Mouse (Mus musculus): ENCODE results near the gene Elmo1. TPM values are rescaled to one million over a fixed set of nuclear protein-coding genes. Genes with fewer than 3 reads are reported as not detected.
A peak's percentile ranks its signal among the peaks of the same experiment; 100 is the strongest.

The Elmo1 gene
- total and polyA plus RNA-seq, 2 experiments from 2014 or later, result 6.5 to 17.9 TPM

- H3K9me3 ChIP-seq (replicated peaks; ENCODE audit: control insufficient read depth, low read length), result no peaks in the 10 kb centered on the region
- no peak for ATAC-seq (ENCODE audit: insufficient read depth, low read depth)
- no peak overlapping the region for H3K4me2 ChIP-seq (ENCODE audit: low read depth, low read length)
- no peak overlapping the region for H3K27ac ChIP-seq (ENCODE audit: low read depth)
- no peaks in the 10 kb centered on the region for H3K27me3 ChIP-seq (ENCODE audit: control insufficient read depth, insufficient read depth, low read length)
- DNase-seq (ENCODE audit: low spot score), result no peak
- 31% methylated on average over 4 of the region's 4 CpGs for WGBS
- no peak for TF ChIP-seq EP300 (IDR thresholded peaks at IDR 0.05; ENCODE audit: low read depth)
- no peak for TF ChIP-seq CTCF (IDR thresholded peaks at IDR 0.05; ENCODE audit: low read depth)
- H3K36me3 ChIP-seq (replicated peaks; ENCODE audit: control insufficient read depth, insufficient read depth, low read length), result no peaks in the 10 kb centered on the region
- no peaks in the 10 kb centered on the region for H3K4me1 ChIP-seq (ENCODE audit: control insufficient read depth, insufficient read depth)
- H3K9ac ChIP-seq (replicated peaks; ENCODE audit: low read depth, low read length), result no peak overlapping the region
- H3K4me3 ChIP-seq (ENCODE audit: low read depth, low read length), result no peak overlapping the region
Measured at GRCm38 (mm10) chr13:20217453-20218090, 127.2 kb downstream of the Elmo1 start.

- DNase-seq (ENCODE audit: low spot score), result no peak
- Histone ChIP-seq H3K4me2 (ENCODE audit: low read depth, low read length) (no peak overlapping the region), H3K27ac (ENCODE audit: low read depth) (no peak overlapping the region), H3K36me3 (replicated peaks; ENCODE audit: control insufficient read depth, insufficient read depth, low read length) (no peaks in the 10 kb centered on the region), H3K4me1 (ENCODE audit: control insufficient read depth, insufficient read depth) (no peaks in the 10 kb centered on the region), H3K9ac (replicated peaks; ENCODE audit: low read depth, low read length) (no peak overlapping the region), H3K9me3 (replicated peaks; ENCODE audit: control insufficient read depth, low read length) (no peaks in the 10 kb centered on the region), H3K4me3 (ENCODE audit: low read depth, low read length) (no peak overlapping the region), H3K27me3 (ENCODE audit: control insufficient read depth, insufficient read depth, low read length) (no peaks in the 10 kb centered on the region)
- no peak for ATAC-seq (ENCODE audit: insufficient read depth, low read depth)
- TF ChIP-seq EP300 (IDR thresholded peaks at IDR 0.05; ENCODE audit: low read depth), result no peak
- no peak for TF ChIP-seq CTCF (IDR thresholded peaks at IDR 0.05; ENCODE audit: low read depth)
- WGBS, result 59% methylated on average over 4 of the region's 4 CpGs
Measured at GRCm38 (mm10) chr13:20218126-20218525, 127.7 kb downstream of the Elmo1 start.

GRCm38 (mm10) chr13:20220414-20220813 is 130.0 kb downstream of the Elmo1 start:
- no peak overlapping the region for H3K27ac ChIP-seq (ENCODE audit: low read depth)
- H3K4me1 ChIP-seq (ENCODE audit: control insufficient read depth, insufficient read depth), result no peaks in the 10 kb centered on the region
- H3K4me2 ChIP-seq (ENCODE audit: low read depth, low read length), result no peak overlapping the region
- H3K27me3 ChIP-seq (ENCODE audit: control insufficient read depth, insufficient read depth, low read length), result no peaks in the 10 kb centered on the region
- H3K4me3 ChIP-seq (ENCODE audit: low read depth, low read length), result no peak overlapping the region
- H3K9ac ChIP-seq (replicated peaks; ENCODE audit: low read depth, low read length), result no peak overlapping the region
- no peaks in the 10 kb centered on the region for H3K9me3 ChIP-seq (replicated peaks; ENCODE audit: control insufficient read depth, low read length)
- no peak for TF ChIP-seq EP300 (IDR thresholded peaks at IDR 0.05; ENCODE audit: low read depth)
- TF ChIP-seq CTCF (IDR thresholded peaks at IDR 0.05; ENCODE audit: low read depth), result no peak
- no peaks in the 10 kb centered on the region for H3K36me3 ChIP-seq (replicated peaks; ENCODE audit: control insufficient read depth, insufficient read depth, low read length)
- DNase-seq (ENCODE audit: low spot score), result no peak
- ATAC-seq (ENCODE audit: insufficient read depth, low read depth), result no peak

GRCm38 (mm10) chr13:20227923-20228705 is 137.7 kb downstream of the Elmo1 start:
- no peaks in the 10 kb centered on the region for H3K27me3 ChIP-seq (ENCODE audit: control insufficient read depth, insufficient read depth, low read length)
- no peaks in the 10 kb centered on the region for H3K9me3 ChIP-seq (replicated peaks; ENCODE audit: control insufficient read depth, low read length)
- DNase-seq (ENCODE audit: low spot score) (no peak), ATAC-seq (ENCODE audit: insufficient read depth, low read depth) (no peak)
- 80% methylated on average over 11 of the region's 11 CpGs for WGBS
- no peaks in the 10 kb centered on the region for H3K36me3 ChIP-seq (replicated peaks; ENCODE audit: control insufficient read depth, insufficient read depth, low read length)
- H3K27ac ChIP-seq (ENCODE audit: low read depth), result no peak overlapping the region
- no peak overlapping the region for H3K4me2 ChIP-seq (ENCODE audit: low read depth, low read length)
- H3K9ac ChIP-seq (replicated peaks; ENCODE audit: low read depth, low read length), result no peak overlapping the region
- no peak for TF ChIP-seq CTCF (IDR thresholded peaks at IDR 0.05; ENCODE audit: low read depth)
- TF ChIP-seq EP300 (IDR thresholded peaks at IDR 0.05; ENCODE audit: low read depth), result no peak
- H3K4me3 ChIP-seq (ENCODE audit: low read depth, low read length), result no peak overlapping the region
- H3K4me1 ChIP-seq (ENCODE audit: control insufficient read depth, insufficient read depth), result peaks cover 11% of the 10 kb centered on the region

- H3K9me3 ChIP-seq (replicated peaks; ENCODE audit: control insufficient read depth, low read length), result no peaks in the 10 kb centered on the region
- no peaks in the 10 kb centered on the region for H3K36me3 ChIP-seq (replicated peaks; ENCODE audit: control insufficient read depth, insufficient read depth, low read length)
- H3K27me3 ChIP-seq (ENCODE audit: control insufficient read depth, insufficient read depth, low read length), result no peaks in the 10 kb centered on the region
- TF ChIP-seq CTCF (IDR thresholded peaks at IDR 0.05; ENCODE audit: low read depth) (no peak), EP300 (IDR thresholded peaks at IDR 0.05; ENCODE audit: low read depth) (peak; percentile 22; the same call in 1 of the 2 replicates)
- H3K4me3 ChIP-seq (ENCODE audit: low read depth, low read length), result no peak overlapping the region
- DNase-seq (ENCODE audit: low spot score) (peak; percentile 59), ATAC-seq (ENCODE audit: insufficient read depth, low read depth) (peak; percentile 79)
- no peak overlapping the region for H3K4me2 ChIP-seq (ENCODE audit: low read depth, low read length)
- H3K9ac ChIP-seq (replicated peaks; ENCODE audit: low read depth, low read length), result no peak overlapping the region
- 33% methylated on average over 11 of the region's 11 CpGs for WGBS
- H3K4me1 ChIP-seq (ENCODE audit: control insufficient read depth, insufficient read depth), result peaks cover 11% of the 10 kb centered on the region
- peak overlapping the region; percentile 71 for H3K27ac ChIP-seq (ENCODE audit: low read depth)
Measured at GRCm38 (mm10) chr13:20231837-20232728, 141.7 kb downstream of the Elmo1 start.
